Mouse (Mus musculus): Measurements from ENCODE around the gene Gatb. TPM values are rescaled to one million over a fixed set of nuclear protein-coding genes. Genes with fewer than 3 reads are reported as not detected.
"Not testable (repeated sequence)": the region's sequence is repeated elsewhere in the genome, so short reads cannot be mapped to it uniquely, and the experiment has no call there.

Gatb gene
- polyA plus RNA-seq (2012; rRNA removed), result 9.3 and 10.7 TPM in 2 replicates

DNA sequence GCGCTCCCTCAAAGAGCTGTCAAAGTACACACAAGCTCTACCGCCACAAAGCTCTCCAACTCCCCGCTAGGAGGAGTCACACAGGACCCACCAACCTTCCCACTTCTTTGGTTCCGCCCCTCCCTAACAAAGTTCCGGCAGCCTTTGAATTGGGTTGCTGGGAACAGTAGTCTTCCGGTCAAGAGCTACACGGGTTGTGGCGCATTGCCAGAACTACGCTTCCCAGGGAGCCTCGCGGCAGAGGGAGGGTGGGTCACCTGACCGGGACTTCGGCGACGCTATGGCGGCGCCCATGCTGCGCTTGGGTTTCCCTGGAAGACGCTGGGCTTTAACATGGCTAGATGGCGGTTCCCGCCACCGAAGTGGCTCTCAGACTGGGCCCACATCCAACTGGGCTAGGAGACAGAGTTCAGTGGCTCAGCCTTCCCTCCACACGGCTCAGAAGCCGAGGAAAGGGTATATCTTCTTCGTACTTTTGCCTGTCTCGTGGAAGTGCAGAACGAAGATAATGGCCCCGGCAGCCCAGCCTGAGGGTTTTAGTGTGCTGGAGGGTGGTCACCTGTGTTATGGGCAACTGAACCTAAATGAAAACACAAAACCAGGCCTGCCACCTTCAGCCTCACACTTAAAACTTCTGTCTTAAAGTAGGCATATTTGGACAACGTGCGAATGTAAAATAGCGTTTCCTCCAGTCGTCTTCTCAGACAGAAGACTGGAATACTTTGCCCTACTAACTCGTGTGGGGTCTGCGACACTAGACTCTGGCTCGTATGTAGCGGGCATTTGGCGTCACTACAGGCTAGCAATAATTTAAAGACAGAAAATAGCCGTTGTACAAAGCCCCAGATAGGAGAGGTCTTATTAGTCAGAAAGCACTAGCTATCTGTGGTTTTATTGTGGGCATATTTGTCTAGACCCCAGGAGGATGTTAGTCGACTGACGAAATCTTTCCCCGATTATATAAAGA lies at the start of gene Gatb:
Gatb (plus strand) TSS at position 256 of the 967 bp plus-strand sequence.
- peak; percentile 98 for DNase-seq (ENCODE audit: low read depth)

GRCm38 (mm10) chr3:85530601-85531161 lies 43.2 kb upstream of the Gatb start:
- DNase-seq (ENCODE audit: low read depth), result no peak

- no peak for DNase-seq (ENCODE audit: low read depth)
These were observed 41.5 kb upstream of the Gatb start for GRCm38 (mm10) chr3:85532376-85532775.

DNA sequence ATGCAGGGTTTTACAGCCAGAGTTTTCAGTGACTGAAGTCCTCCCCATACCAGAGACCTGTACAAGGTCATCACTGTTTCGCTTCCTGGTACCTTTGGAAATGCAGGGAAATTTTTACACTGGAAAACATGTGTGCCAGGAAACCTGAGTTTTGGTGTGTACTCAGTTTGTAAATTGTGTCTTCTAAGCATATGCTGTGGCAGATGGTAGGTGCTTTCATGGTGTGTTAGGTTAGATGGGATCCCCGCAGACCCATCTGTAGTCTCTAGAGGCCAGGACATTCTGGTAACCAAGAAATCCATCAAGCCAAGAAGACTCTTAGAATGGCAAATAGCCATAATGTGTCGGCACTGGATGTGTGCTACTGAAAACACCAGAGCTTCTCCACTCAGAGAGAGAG lies 38.9 kb upstream of the Gatb start:
- no peak for DNase-seq (ENCODE audit: low read depth)

GRCm38 (mm10) chr3:85535621-85536520 lies 38.0 kb upstream of the Gatb start:
- no peak for DNase-seq (ENCODE audit: low read depth)

GRCm38 (mm10) chr3:85542765-85543164 lies 31.2 kb upstream of the Gatb start:
- no peak for DNase-seq (ENCODE audit: low read depth)

- no peak for DNase-seq (ENCODE audit: low read depth)
These were observed 30.3 kb upstream of the Gatb start for GRCm38 (mm10) chr3:85543652-85544051.

GRCm38 (mm10) chr3:85550312-85550711 lies 23.6 kb upstream of the Gatb start:
- DNase-seq (ENCODE audit: low read depth), result peak; percentile 51

DNA sequence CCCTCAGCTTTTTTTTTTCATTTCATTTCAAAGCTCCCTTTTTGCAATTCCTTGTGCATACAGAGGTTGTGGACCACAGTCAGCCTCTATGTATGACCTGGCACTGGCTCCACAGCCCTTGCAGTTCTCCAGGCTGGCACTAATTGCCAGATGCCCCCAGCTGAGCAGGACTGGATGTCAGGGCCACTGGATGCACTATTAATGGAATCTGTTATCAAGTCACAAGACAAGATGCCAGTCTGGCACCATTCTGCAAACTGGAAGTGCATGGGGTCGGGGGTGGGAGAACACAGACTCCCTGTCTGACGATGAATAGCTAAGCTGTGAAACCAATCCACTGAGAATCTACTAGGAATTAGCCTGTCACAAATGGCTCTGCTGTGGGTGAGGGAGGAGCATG lies 22.6 kb upstream of the Gatb start:
- DNase-seq (ENCODE audit: low read depth), result no peak

DNA sequence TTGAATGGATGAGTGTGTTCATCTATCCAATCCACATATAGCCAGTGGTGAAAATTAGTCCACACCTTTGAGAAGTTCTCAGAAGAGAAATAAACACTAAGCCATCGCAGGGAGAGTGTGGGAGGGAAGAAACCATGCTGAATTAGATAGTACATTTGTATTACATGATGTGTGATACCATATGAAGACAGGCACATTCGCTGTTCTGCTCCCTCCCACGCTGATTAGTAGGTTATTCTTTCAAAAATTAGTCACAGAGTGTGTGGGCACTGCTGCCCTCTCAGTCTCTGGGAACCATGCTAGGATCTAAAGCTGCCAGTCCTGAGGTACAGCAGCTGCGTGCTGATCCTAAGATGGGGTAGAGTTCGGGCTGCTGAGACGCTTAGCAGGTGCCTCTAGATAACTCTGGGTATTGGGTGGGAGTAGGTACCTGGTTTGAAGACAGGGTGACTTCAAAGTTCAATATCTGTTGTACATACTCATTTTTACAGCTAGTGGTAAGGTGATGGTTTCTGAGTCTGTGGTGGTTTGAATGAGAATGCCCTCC lies 20.1 kb upstream of the Gatb start:
- DNase-seq (ENCODE audit: low read depth), result no peak

DNA sequence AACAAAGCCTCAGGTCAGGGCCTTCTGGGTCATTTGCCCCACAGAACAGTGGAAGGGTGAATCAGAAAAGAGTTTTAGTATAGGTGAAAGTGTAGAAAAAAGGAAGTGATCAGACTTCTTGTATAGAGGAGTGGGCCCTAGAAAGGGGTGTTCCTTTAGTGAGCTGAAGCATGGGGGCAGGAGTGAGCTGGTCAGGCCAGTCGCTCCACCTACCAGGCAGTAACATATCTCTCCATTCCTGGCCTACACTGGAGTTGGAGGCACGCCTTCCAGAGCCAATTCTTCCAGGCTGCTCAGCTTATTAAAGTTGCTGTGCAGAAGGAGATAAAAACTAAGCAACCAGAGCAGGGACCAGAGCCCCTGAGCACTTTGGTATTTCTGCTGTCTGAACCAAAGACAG lies 9.3 kb upstream of the Gatb start:
- no peak for DNase-seq (ENCODE audit: low read depth)

DNA sequence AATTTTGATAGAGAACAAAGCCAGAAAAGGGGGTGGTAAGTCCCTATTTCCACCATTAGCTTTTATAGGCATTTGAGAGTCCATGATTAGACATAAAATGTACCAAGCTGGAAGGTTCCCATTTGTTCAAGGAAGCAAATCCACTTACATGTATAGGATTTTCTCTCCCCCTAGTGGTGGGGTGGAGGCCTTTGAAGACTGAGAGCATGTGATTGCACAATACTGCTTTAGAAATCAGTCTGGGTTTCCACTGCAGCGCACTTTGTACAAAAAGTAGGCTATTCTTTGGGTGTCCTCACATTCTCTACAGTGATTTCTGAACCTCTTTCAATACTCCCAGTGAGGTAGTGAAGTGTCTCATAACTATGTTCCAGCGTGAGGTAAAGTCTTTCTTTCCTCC lies 2.6 kb upstream of the Gatb start:
- DNase-seq (ENCODE audit: low read depth), result no peak

DNA sequence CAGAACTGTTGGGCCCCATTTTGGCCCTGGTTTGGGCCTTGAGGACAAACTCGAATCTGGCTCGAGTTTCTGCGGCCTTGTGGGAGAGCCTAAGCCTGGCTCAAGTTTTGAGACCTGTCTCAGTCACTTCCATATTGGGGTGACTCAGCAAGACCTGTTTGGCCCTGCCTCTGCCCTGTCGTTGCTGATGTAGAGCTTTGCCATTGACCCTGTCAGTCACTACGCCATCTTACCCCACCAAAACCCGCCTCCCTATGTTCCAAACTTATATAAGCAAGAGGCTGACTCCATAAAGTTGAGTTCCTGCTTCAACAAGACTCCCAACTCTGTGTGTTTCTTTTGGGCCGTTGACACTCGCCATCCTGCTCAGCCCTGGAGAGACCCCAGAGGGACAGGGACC lies 1.4 kb upstream of the Gatb start:
- DNase-seq (ENCODE audit: low read depth), result not testable (repeated sequence)

GRCm38 (mm10) chr3:85573216-85573863 lies 579 bp upstream of the Gatb start:
- DNase-seq (ENCODE audit: low read depth), result no peak

DNA sequence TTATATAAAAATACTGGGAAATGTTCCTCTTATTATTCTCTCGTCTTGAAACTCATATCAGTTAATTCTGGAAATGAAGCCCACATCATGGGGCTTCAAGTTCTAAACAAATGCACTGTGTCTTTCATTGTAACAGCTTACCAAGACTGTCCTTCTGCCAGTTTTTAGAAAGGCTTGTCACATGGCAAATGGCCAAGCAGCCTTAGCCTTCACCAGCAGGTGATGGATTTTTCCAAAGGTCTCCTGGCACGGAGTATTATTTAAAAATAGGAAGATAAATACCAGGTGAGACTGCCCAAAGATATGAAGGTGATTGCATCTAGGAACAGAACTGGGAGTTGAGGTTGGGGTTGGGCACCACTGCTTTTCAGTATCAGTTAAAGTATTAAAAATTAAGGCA lies 8.8 kb downstream of the Gatb start:
- no peak for DNase-seq (ENCODE audit: low read depth)

- no peak for DNase-seq (ENCODE audit: low read depth)
These were observed 9.3 kb downstream of the Gatb start for GRCm38 (mm10) chr3:85583194-85583593.

DNA sequence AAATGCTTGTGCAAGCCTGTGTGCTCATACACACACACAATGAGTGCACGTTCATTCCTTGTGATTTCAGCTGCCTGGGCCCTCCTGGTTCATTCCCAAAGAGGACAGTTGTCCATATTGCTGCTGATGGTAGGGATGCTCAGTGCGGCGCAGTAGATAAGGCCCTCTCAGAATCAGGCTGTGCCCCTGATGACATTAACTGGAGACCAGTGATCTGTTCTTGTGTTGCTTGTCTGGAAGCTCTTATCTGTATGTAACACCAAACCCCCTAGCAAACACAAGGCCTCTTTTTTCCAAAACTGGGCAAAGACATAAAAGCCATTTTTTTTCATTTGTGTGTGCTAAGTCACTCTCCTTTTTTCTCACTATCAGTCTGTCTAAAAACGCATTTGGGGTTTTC lies 11.0 kb downstream of the Gatb start:
- no peak for DNase-seq (ENCODE audit: low read depth)

- DNase-seq (ENCODE audit: low read depth), result no peak
These were observed 14.8 kb downstream of the Gatb start for GRCm38 (mm10) chr3:85588701-85589100.

- DNase-seq (ENCODE audit: low read depth), result no peak
These were observed 16.3 kb downstream of the Gatb start for GRCm38 (mm10) chr3:85590090-85590754.

GRCm38 (mm10) chr3:85592067-85592466 lies 18.1 kb downstream of the Gatb start:
- no peak for DNase-seq (ENCODE audit: low read depth)
